Mouse (Mus musculus): ENCODE data around the gene Myh10. TPM values are rescaled to one million over a fixed set of nuclear protein-coding genes. Genes with fewer than 3 reads are reported as not detected.
A peak's percentile ranks its signal among the peaks of the same experiment; 100 is the strongest.

Myh10 gene
- total and polyA plus RNA-seq, 3 experiments = 0.38 to 2.7 (median 0.62) TPM

GRCm38 (mm10) chr11:68852932-68853409 is 161.6 kb downstream of the Myh10 start:
- no peaks in the 10 kb centered on the region for H3K9me3 ChIP-seq (replicated peaks; ENCODE audit: low read length)
- H3K4me1 ChIP-seq (ENCODE audit: control insufficient read depth in 1 of 2, insufficient read depth in 2 of 2) = peaks cover 2 to 34% of the 10 kb centered on the region in 2 experiments; a peak in 2 of 4 replicates
- H3K4me3 ChIP-seq (replicated peaks in 1 of 3; ENCODE audit: low read depth in 2 of 3, low read length in 2 of 3, poor library complexity in 1 of 3) = peak overlapping the region; percentile 92 to 97 (median 92)
- TF ChIP-seq MAFK (IDR thresholded peaks at IDR 0.05; ENCODE audit: insufficient replicate concordance, low read length) (no peak), ZKSCAN1 (IDR thresholded peaks at IDR 0.05; ENCODE audit: borderline replicate concordance, low read depth, low read length) (no peak), MYC (IDR thresholded peaks at IDR 0.05; ENCODE audit: low read depth, low read length) (no peak; the same call in 1 of the 2 replicates), SIN3A (IDR thresholded peaks at IDR 0.05; ENCODE audit: low read length) (no peak), ELF1 (IDR thresholded peaks at IDR 0.05; ENCODE audit: low read depth, low read length) (peak; percentile 88), MEF2A (IDR thresholded peaks at IDR 0.05; ENCODE audit: borderline replicate concordance, low read depth, low read length) (peak; percentile 70), MAZ (IDR thresholded peaks at IDR 0.05; ENCODE audit: low read depth, low read length) (peak; percentile 40; the same call in 1 of the 2 replicates), JUN (IDR thresholded peaks at IDR 0.05; ENCODE audit: insufficient read depth, low read depth, low read length) (no peak), UBTF (IDR thresholded peaks at IDR 0.05; ENCODE audit: low read depth, low read length) (peak; percentile 97), TCF12 (IDR thresholded peaks at IDR 0.05; ENCODE audit: low read depth, low read length) (peak; percentile 93), CHD2 (IDR thresholded peaks at IDR 0.05; ENCODE audit: low read length) (no peak), MXI1 (IDR thresholded peaks at IDR 0.05; ENCODE audit: low read depth, low read length) (peak; percentile 76; the same call in 1 of the 2 replicates), ZMIZ1 (IDR thresholded peaks at IDR 0.05; ENCODE audit: low read depth, low read length) (peak; percentile 84), CTCF (conservative IDR thresholded peaks at IDR 0.05 in 1 of 2, IDR thresholded peaks at IDR 0.05 in 1 of 2; ENCODE audit: low read depth in 2 of 2, low read length in 2 of 2) (no peak), ETS1 (conservative IDR thresholded peaks at IDR 0.05; ENCODE audit: low read depth, low read length) (peak; percentile 53), TBP (conservative IDR thresholded peaks at IDR 0.05; ENCODE audit: low read depth, low read length) (peak; percentile 76; the same call in 1 of the 2 replicates), POLR2AphosphoS2 (IDR thresholded peaks at IDR 0.05; ENCODE audit: low read depth, low read length) (peak; percentile 89), IRF4 (IDR thresholded peaks at IDR 0.05; ENCODE audit: low read depth, low read length) (no peak; the same call in 1 of the 2 replicates), CHD1 (IDR thresholded peaks at IDR 0.05; ENCODE audit: low read depth, low read length) (no peak), POLR2A (IDR thresholded peaks at IDR 0.05; ENCODE audit: low read depth, low read length) (peak; percentile 96), USF2 (conservative IDR thresholded peaks at IDR 0.05; ENCODE audit: low read depth, low read length) (peak; percentile 98), NRF1 (IDR thresholded peaks at IDR 0.05; ENCODE audit: low read depth, low read length) (peak; percentile 98), GABPA (IDR thresholded peaks at IDR 0.05; ENCODE audit: insufficient replicate concordance, low read depth, low read length) (peak; percentile 25; the same call in 1 of the 2 replicates), RAD21 (IDR thresholded peaks at IDR 0.05; ENCODE audit: low read depth, low read length) (no peak), EP300 (IDR thresholded peaks at IDR 0.05; ENCODE audit: low read length) (no peak), JUND (conservative IDR thresholded peaks at IDR 0.05; ENCODE audit: low read depth, low read length) (no peak), PAX5 (IDR thresholded peaks at IDR 0.05; ENCODE audit: low read length) (no peak), RCOR1 (conservative IDR thresholded peaks at IDR 0.05; ENCODE audit: low read depth, low read length) (no peak), ZC3H11A (IDR thresholded peaks at IDR 0.05; ENCODE audit: low read depth, low read length) (no peak), ZNF384 (IDR thresholded peaks at IDR 0.05; ENCODE audit: low read depth, low read length) (no peak), USF1 (IDR thresholded peaks at IDR 0.05; ENCODE audit: low read depth, low read length) (peak; percentile 100), MAX (IDR thresholded peaks at IDR 0.05; ENCODE audit: low read length) (peak; percentile 99), SMC3 (IDR thresholded peaks at IDR 0.05; ENCODE audit: low read depth, low read length) (no peak), NELFE (IDR thresholded peaks at IDR 0.05; ENCODE audit: low read depth, low read length) (peak; percentile 92), KAT2A (IDR thresholded peaks at IDR 0.05; ENCODE audit: insufficient replicate concordance, low read length) (0 out of 2 replicates have a peak, but pooled peaks have one; percentile 51), BHLHE40 (IDR thresholded peaks at IDR 0.05; ENCODE audit: low read depth, low read length) (peak; percentile 91), E2F4 (IDR thresholded peaks at IDR 0.05; ENCODE audit: insufficient replicate concordance, low read depth, low read length) (no peak), HCFC1 (IDR thresholded peaks at IDR 0.05; ENCODE audit: low read depth, low read length) (peak; percentile 83)
- peaks cover 0 to 14% of the 10 kb centered on the region in 2 experiments for H3K36me3 ChIP-seq (replicated peaks in 1 of 2; ENCODE audit: control insufficient read depth in 1 of 2, insufficient read depth in 1 of 2, low read length in 1 of 2)
- in situ Hi-C loops (cut with MboI; ENCODE audit: low pct_ligation_motif_present, low pct_unique_long_range_greater_than_20kb, low sequenced_read_pairs) (no loop called here), dilution Hi-C loops (cut with MboI; ENCODE audit: extremely low pct_ligation_motif_present, extremely low pct_unique_long_range_greater_than_20kb, low sequenced_read_pairs) (no loop called here)
- peaks cover 38% of the 10 kb centered on the region for H3K79me2 ChIP-seq (replicated peaks; ENCODE audit: control insufficient read depth, extremely low read depth, insufficient read depth, poor library complexity, severe bottlenecking)
- DNase-seq (ENCODE audit: extremely low read depth) = peak; percentile 100
- no peaks in the 10 kb centered on the region for H3K27me3 ChIP-seq (replicated peaks)
- H3K27ac ChIP-seq (ENCODE audit: insufficient read depth, low read depth) = peak overlapping the region; percentile 63
- H3K9ac ChIP-seq (ENCODE audit: insufficient read depth, low read depth) = peak overlapping the region; percentile 97
- H3K4me2 ChIP-seq (ENCODE audit: insufficient read depth, low read depth, poor library complexity, severe bottlenecking) = peak overlapping the region; percentile 92; the same call in 1 of the 2 replicates
